Mouse (Mus musculus) liver, embryonic 11.5 days (tissue): ENCODE data around the gene Sbsn. TPM values are rescaled to one million over a fixed set of nuclear protein-coding genes. Genes with fewer than 3 reads are reported as not detected.

Source experiments
- polyA plus RNA-seq: library from polyadenylated mRNA; unstranded; fragments of >200 nt; fragmentation: Nextera tagmentation; extraction: Ambion mirVana; gene quantifications from 2 replicates; pipeline ENCODE4 v1.2.1, GENCODE M21; 2014

Sbsn gene
- polyA plus RNA-seq, 1 experiment from 2014 or later = 0.07 TPM

Other genes starting within 250 kb of the Sbsn start
- gene Arhgap33, start 216.4 kb upstream of the Sbsn start, polyA plus RNA-seq = 7.1 and 7.5 TPM in 2 replicates
- gene Hspb6, start 199.3 kb upstream of the Sbsn start, polyA plus RNA-seq = 3.9 and 5.4 TPM in 2 replicates
- 10.7 and 13.0 TPM in 2 replicates for gene Proser3, start 199.2 kb upstream of the Sbsn start, polyA plus RNA-seq
- gene Lin37, start 191.6 kb upstream of the Sbsn start, polyA plus RNA-seq = 38.7 and 41.0 TPM in 2 replicates
- 71.0 and 73.1 TPM in 2 replicates for gene U2af1l4, start 188.2 kb upstream of the Sbsn start, polyA plus RNA-seq
- gene Gm49396, start 188.1 kb upstream of the Sbsn start, polyA plus RNA-seq = 6.8 and 8.0 TPM in 2 replicates
- gene Psenen, start 187.8 kb upstream of the Sbsn start, polyA plus RNA-seq = 85.2 and 102 TPM in 2 replicates
- gene Igflr1, start 186.0 kb upstream of the Sbsn start, polyA plus RNA-seq = 3.1 and 3.7 TPM in 2 replicates
- 7.4 and 11.4 TPM in 2 replicates for gene Kmt2b, start 162.7 kb upstream of the Sbsn start, polyA plus RNA-seq
- 0.25 and 0.62 TPM in 2 replicates for gene Zbtb32, start 152.6 kb upstream of the Sbsn start, polyA plus RNA-seq
- gene Upk1a, start 138.6 kb upstream of the Sbsn start, polyA plus RNA-seq = 0.66 and 1.5 TPM in 2 replicates
- 809 and 909 TPM in 2 replicates for gene Cox6b1, start 125.3 kb upstream of the Sbsn start, polyA plus RNA-seq
- 0.16 and 0.17 TPM in 2 replicates for gene Etv2, start 115.6 kb upstream of the Sbsn start, polyA plus RNA-seq
- 101 TPM in 2 replicates for gene Rbm42, start 101.2 kb upstream of the Sbsn start, polyA plus RNA-seq
- gene Haus5, start 86.5 kb upstream of the Sbsn start, polyA plus RNA-seq = 64.3 and 65.6 TPM in 2 replicates
- gene Pmis2, start 79.9 kb upstream of the Sbsn start, polyA plus RNA-seq = not detected in 2 replicates
- gene 2200002J24Rik, start 52.5 kb upstream of the Sbsn start, polyA plus RNA-seq = 0.53 TPM in 1 of 2 replicates, not detected in the other
- 1.5 and 1.9 TPM in 2 replicates for gene Atp4a, start 39.3 kb upstream of the Sbsn start, polyA plus RNA-seq
- 168 and 181 TPM in 2 replicates for gene Tmem147, start 21.9 kb upstream of the Sbsn start, polyA plus RNA-seq
- 0.31 and 0.44 TPM in 2 replicates for gene Gapdhs, start 7.8 kb upstream of the Sbsn start, polyA plus RNA-seq
- gene Dmkn, start 12.3 kb downstream of the Sbsn start, polyA plus RNA-seq = not detected in 2 replicates
- not detected in 2 replicates for gene Krtdap, start 36.4 kb downstream of the Sbsn start, polyA plus RNA-seq
- gene Ffar2, start 72.3 kb downstream of the Sbsn start, polyA plus RNA-seq = 0.36 and 0.47 TPM in 2 replicates
- gene Ffar3, start 104.7 kb downstream of the Sbsn start, polyA plus RNA-seq = not detected in 2 replicates
- not detected in 2 replicates for gene Ffar1, start 110.1 kb downstream of the Sbsn start, polyA plus RNA-seq
- gene Cd22, start 128.9 kb downstream of the Sbsn start, polyA plus RNA-seq = 0.07 TPM in 1 of 2 replicates, not detected in the other
- 0.08 and 0.23 TPM in 2 replicates for gene Mag, start 163.4 kb downstream of the Sbsn start, polyA plus RNA-seq
- not detected in 2 replicates for gene Hamp2, start 173.2 kb downstream of the Sbsn start, polyA plus RNA-seq
- not detected in 2 replicates for gene Hamp, start 192.6 kb downstream of the Sbsn start, polyA plus RNA-seq
- gene Usf2, start 205.3 kb downstream of the Sbsn start, polyA plus RNA-seq = 17.8 and 19.9 TPM in 2 replicates
- 39.7 and 43.0 TPM in 2 replicates for gene Lsr, start 222.0 kb downstream of the Sbsn start, polyA plus RNA-seq
- 3.2 and 4.1 TPM in 2 replicates for gene Fam187b, start 222.3 kb downstream of the Sbsn start, polyA plus RNA-seq